Mouse (Mus musculus) 3T3-L1 (cell line): ENCODE data around the gene Gm973.

ENCODE experiments used
- DNase-seq: peaks from one replicate; pipeline ENCODE4 v3.0.0-alpha.2; 2015; ENCODE audit warnings: low read depth, low spot score

Gm973 gene

GRCm38 (mm10) chr1:59541271-59542020, 25.4 kb downstream of the Gm973 start:
- DNase-seq = no peak

GRCm38 (mm10) chr1:59542231-59542630, 26.2 kb downstream of the Gm973 start:
- DNase-seq = no peak

- DNase-seq = no peak
These were observed 27.8 kb downstream of the Gm973 start for GRCm38 (mm10) chr1:59543911-59544310.

GRCm38 (mm10) chr1:59548486-59548885, 32.4 kb downstream of the Gm973 start:
- no peak for DNase-seq

GRCm38 (mm10) chr1:59549036-59549675, 33.1 kb downstream of the Gm973 start:
- DNase-seq = no peak

- DNase-seq = peak; percentile 24
These were observed 34.2 kb downstream of the Gm973 start for GRCm38 (mm10) chr1:59550227-59550626.

GRCm38 (mm10) chr1:59550996-59551395, 34.9 kb downstream of the Gm973 start:
- DNase-seq = no peak

- no peak for DNase-seq
These were observed 37.6 kb downstream of the Gm973 start for GRCm38 (mm10) chr1:59553708-59554107.

- DNase-seq = no peak
These were observed 47.5 kb downstream of the Gm973 start for GRCm38 (mm10) chr1:59563581-59563980.

GRCm38 (mm10) chr1:59565804-59566203, 49.7 kb downstream of the Gm973 start:
- DNase-seq = no peak

GRCm38 (mm10) chr1:59566281-59566680, 50.2 kb downstream of the Gm973 start:
- DNase-seq = no peak

GRCm38 (mm10) chr1:59566926-59567325, 50.9 kb downstream of the Gm973 start:
- DNase-seq = peak; percentile 88

- DNase-seq = no peak
These were observed 51.5 kb downstream of the Gm973 start for GRCm38 (mm10) chr1:59567521-59567920.

GRCm38 (mm10) chr1:59568283-59568682, 52.2 kb downstream of the Gm973 start:
- peak; percentile 35 for DNase-seq

GRCm38 (mm10) chr1:59569301-59569700, 53.2 kb downstream of the Gm973 start:
- peak; percentile 59 for DNase-seq

- DNase-seq = no peak
These were observed 54.7 kb downstream of the Gm973 start for GRCm38 (mm10) chr1:59570767-59571166.

- peak; percentile 34 for DNase-seq
These were observed 55.4 kb downstream of the Gm973 start for GRCm38 (mm10) chr1:59571502-59571901.

GRCm38 (mm10) chr1:59573843-59574242, 57.8 kb downstream of the Gm973 start:
- DNase-seq = no peak

GRCm38 (mm10) chr1:59574262-59575187, 58.5 kb downstream of the Gm973 start:
- DNase-seq = no peak

GRCm38 (mm10) chr1:59578770-59579169, 62.7 kb downstream of the Gm973 start:
- DNase-seq = peak; percentile 60

- DNase-seq = peak; percentile 19
These were observed 63.3 kb downstream of the Gm973 start for GRCm38 (mm10) chr1:59579327-59579726.

GRCm38 (mm10) chr1:59580131-59580751, 64.2 kb downstream of the Gm973 start:
- peak; percentile 83 for DNase-seq
